Mouse (Mus musculus) erythroblast, adult 5-6 weeks (primary cell): ENCODE data around the gene Slc39a13. TPM values are rescaled to one million over a fixed set of nuclear protein-coding genes. Genes with fewer than 3 reads are reported as not detected.

ENCODE experiments used
- ATAC-seq: replicated peaks from 2 replicates; pipeline ENCODE4 v1.8.0; 2016; ENCODE audit warnings: moderate number of reproducible peaks, mild to moderate bottlenecking, moderate TSS enrichment, inconsistent platforms; ENCODE audit not compliant: poor library complexity, low FRiP score, severe bottlenecking
- total RNA-seq, 2 experiments: library from RNA; stranded (forward) in 1 of 2; stranded (reverse) in 1 of 2; fragments of 150-400 nt in 1 of 2; fragments of 200-764, 138-1000 nt in 1 of 2; gene quantifications; 2 replicates each; pipeline versions ENCODE4 v1.2.3 to v1.2.4; 2015 to 2017; ENCODE audit warnings: low replicate concordance in 2 of 2

The Slc39a13 gene
- total RNA-seq, 2 experiments from 2014 or later, result 4.2 TPM; not detected in 1

DNA sequence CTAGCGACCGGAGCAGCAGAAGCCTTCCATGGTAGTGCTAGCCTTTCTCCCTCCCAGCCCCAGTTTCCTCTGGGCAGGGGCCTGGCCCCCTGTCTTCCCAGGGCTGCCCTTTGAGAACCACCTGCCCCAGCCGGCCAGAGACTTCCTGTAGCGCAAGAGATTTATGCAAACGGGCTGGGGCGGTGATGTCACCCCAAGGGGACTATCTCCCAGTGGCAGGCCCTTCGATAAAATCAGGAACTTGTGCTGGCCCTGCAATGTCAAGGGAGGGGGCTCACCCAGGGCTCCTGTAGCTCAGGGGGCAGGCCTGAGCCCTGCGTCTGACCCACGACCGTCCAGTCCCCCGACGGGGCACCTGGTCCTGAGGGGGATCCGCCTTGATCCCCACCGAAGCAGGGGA is 26.3 kb upstream of the Slc39a13 start:
- ATAC-seq, result no peak

- no peak for ATAC-seq
Observed at GRCm38 (mm10) chr2:91090827-91091226, 20.6 kb upstream of the Slc39a13 start.

GRCm38 (mm10) chr2:91090208-91090607 is 20.0 kb upstream of the Slc39a13 start:
- ATAC-seq, result no peak

DNA sequence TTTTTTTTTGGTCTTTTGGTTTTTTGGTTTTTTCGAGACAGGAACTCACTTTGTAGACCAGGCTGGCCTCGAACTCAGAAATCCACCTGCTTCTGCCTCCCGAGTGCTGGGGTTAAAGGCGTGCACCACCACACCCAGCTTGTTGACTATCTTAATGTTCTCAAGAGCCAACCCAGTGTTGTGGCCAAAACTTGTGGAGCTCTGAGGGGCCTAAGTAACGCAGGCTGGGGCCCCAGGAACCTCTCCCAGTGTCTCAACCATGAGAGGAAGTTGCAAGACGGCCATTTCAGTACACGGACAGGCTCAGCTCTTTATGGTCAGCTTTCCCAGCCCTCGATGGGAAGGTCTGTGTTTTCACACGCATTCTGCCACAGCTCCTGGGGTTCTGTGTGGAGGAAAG is 18.8 kb upstream of the Slc39a13 start:
- ATAC-seq, result no peak

GRCm38 (mm10) chr2:91087453-91087852 is 17.2 kb upstream of the Slc39a13 start:
- ATAC-seq, result no peak

GRCm38 (mm10) chr2:91086392-91087237 is 16.4 kb upstream of the Slc39a13 start:
- no peak for ATAC-seq

DNA sequence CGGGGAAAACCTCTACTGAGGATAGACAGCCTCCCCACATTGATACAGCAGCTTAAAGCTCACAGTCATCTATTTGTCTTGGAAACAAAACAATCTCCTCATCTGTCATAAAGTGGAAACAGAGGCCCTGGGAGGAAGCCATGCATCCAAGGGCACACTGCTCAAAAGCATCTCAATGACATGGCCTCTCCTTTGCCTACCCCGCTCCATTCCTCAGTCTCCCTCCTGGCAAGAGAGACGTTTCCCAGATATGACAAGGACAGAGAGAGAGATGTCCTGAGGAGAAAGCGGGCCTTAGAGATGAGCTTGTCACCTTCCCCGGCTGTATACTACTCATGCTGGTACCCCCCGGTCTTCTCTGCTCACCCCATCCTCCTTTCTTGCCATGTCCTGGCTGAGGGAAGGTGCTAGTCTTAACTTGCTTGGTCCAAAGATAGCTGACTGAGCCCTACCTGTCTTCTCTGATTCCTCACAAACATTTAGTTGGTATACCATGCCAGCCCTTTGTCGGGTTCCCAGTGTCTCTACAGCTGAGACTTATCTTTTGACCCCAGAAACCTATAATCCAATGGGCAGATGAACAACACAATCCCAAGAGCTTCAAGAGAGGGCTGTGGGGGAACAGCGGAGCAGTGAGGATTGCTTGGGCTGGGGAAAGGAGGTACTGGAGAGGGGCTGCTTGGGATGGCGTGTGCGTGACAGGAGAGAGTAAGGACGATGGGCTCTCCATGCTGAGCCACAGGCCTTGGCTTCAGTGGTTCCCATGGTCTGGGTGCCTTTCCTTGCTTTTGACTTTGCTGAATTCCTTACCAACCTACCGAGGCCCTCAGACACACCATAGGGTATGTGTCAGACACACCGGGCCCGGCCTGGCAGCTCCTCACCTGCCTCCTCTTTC is 15.5 kb upstream of the Slc39a13 start:
- no peak for ATAC-seq

- no peak for ATAC-seq
Observed at GRCm38 (mm10) chr2:91084179-91084820, 14.1 kb upstream of the Slc39a13 start.

DNA sequence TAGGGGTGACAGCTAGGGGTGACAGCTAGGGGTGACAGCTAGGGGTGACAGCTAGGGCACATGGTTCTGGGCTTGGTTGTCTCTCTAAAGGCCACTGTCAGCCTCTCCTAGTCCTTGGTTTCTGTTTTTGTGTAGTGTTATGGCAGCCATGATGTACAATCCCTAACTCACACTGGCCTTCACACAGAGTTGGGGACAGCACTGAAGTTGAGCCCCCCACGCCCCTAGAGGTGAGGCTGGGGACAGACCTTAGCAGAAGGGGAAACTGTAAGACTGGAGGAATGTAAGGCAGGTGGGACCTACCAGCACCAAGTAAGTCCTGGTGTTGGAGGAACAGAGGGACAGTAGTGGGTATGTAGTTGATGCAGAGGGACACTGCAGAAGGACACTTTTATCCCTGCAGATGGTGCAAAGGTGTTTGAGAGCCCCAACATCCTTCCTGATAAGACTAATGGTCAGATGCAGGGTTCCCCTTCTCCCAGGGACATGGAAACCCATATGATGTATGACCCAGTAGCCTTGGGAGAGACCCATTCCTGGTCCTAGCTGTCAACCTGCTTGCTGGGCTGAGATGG is 13.2 kb upstream of the Slc39a13 start:
- no peak for ATAC-seq

DNA sequence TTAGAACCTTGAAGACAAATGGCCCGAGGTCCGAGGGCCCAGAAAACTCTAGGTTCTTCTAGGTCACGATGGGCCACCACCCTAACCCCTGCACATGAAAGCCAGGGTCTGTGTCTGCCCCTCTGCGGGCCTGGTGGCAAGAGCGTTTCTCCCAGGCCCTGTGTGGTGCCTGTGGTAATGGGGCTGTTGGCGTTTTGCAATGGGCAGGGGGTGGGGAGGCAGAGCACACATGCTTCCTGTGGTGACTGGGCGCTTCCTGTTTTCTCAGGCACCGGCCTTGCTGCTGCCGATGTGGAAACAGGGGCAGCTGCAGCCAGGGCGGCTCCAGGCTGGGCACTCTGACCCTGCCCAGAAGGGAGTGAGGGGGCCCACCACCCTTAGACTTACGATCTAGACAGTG is 12.6 kb upstream of the Slc39a13 start:
- no peak for ATAC-seq

- ATAC-seq, result no peak
Observed at GRCm38 (mm10) chr2:91081775-91082695, 11.8 kb upstream of the Slc39a13 start, which contains the start of gene Spi1. Spi1 (plus strand) TSS chr2:91082390.

GRCm38 (mm10) chr2:91080784-91081513 is 10.7 kb upstream of the Slc39a13 start:
- no peak for ATAC-seq

GRCm38 (mm10) chr2:91079026-91079384 is 8.8 kb upstream of the Slc39a13 start:
- ATAC-seq, result no peak

GRCm38 (mm10) chr2:91078314-91079025 is 8.3 kb upstream of the Slc39a13 start:
- no peak for ATAC-seq

- ATAC-seq, result no peak
Observed at GRCm38 (mm10) chr2:91077957-91078313, 7.7 kb upstream of the Slc39a13 start.

DNA sequence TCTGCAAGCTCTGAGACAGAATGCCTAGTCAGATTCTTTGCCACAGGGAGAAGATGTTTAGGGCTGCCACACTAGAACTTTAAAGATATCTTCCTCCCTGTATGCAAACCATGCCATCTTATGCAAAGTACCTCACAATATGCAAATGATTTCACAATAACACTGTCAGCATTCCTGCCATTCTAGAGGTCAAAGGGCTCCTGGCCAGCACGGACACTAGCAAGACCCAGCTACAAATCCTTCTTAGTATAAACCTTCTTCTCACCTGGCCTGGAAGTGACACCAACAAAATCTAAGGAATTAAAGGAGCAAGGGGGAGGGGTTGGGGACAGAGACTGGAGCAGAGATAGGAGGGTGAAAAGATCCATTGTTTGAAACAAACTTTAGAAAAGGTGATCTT is 1.9 kb upstream of the Slc39a13 start:
- ATAC-seq, result no peak

DNA sequence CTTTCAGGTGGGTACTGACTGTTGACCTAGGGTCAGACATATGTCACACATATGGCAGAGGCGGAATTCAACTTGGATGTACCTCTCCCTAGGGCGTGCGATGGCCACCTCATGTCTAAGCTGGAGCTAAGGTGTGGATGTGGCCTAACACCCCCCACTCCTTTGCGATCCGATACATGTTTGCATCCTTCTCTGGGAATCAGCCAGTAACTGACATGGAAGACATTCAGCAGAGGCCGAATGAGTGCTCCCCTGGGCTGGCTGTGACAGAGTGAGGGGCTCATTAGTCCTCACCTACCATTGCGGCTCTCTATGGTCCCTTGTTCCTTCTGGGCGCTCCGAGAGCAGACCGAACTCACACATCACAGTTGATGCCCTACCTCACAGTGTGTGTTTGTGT is 842 bp upstream of the Slc39a13 start:
- no peak for ATAC-seq
